8 mouse cellular contexts compared by ENCODE assay signal in the genomic region with DNA sequence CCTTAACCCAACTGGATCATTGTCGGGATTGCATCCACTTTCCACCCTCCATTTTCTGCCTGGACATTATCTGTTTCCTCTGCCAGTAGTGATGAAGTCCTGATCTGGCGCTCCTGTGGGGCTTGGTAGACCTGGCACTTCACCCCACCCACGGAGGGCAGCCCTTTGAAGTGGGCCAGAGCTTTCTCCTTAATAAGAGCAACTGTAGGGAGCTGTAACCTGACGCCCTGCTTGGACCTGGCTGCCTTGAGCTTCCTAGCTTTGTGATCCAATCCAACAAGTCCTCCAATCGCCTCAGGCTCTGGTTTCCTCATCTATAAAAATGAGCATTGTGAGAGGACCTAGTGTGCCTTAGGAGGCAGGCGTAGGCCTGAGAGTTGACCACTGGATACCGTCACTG. TPM values are rescaled to one million over a fixed set of nuclear protein-coding genes. Genes with fewer than 3 reads are reported as not detected.
DNase-seq lines count a peak whose midpoint lies in the region; ATAC-seq and TF ChIP-seq lines count a peak whose summit lies in the region.
"Had no signal": no experiment of that assay in that cellular context is flagged by ENCODE, and none has a peak within 500 bp of the region (broad histone marks: within the 10 kb centered on the region; RNA-seq: fewer than 3 reads in every experiment).

No protein-coding gene starts in this region.

- H3K4me1 ChIP-seq in E14TG2a.4 (replicated peaks; ENCODE audit: low read depth, low read length): peaks cover 57% of the 10 kb centered on the region
- peaks cover 5% of the 10 kb centered on the region for H3K4me1 ChIP-seq in hindbrain, embryonic 11.5 days (replicated peaks; ENCODE audit: control insufficient read depth, insufficient read depth, low read length)
- peaks cover 31% of the 10 kb centered on the region for H3K4me1 ChIP-seq in liver, postnatal 0 days (ENCODE audit: insufficient read depth)

- no peak overlapping the region for H3K9ac ChIP-seq in hindbrain, embryonic 11.5 days (ENCODE audit: low read depth, low read length)
- no peak overlapping the region; the same call in 1 of the 2 replicates for H3K9ac ChIP-seq in liver, postnatal 0 days (replicated peaks)

- no peak overlapping the region for H3K27ac ChIP-seq in hindbrain, embryonic 11.5 days (ENCODE audit: low read depth, low read length)
- no peak overlapping the region for H3K27ac ChIP-seq in liver, postnatal 0 days (ENCODE audit: low read depth)

- H3K9me3 ChIP-seq in E14TG2a.4 (ENCODE audit: low read length): no peaks in the 10 kb centered on the region
- H3K9me3 ChIP-seq in hindbrain, embryonic 11.5 days (ENCODE audit: control insufficient read depth, low read length): no peaks in the 10 kb centered on the region
- H3K9me3 ChIP-seq in liver, postnatal 0 days (ENCODE audit: low read length): no peaks in the 10 kb centered on the region

- H3K4me2 ChIP-seq in hindbrain, embryonic 11.5 days (replicated peaks; ENCODE audit: low read depth, low read length): peak overlapping the region; percentile 92
- peak overlapping the region; percentile 99; the same call in 1 of the 2 replicates for H3K4me2 ChIP-seq in liver, postnatal 0 days (ENCODE audit: low read depth, low read length)

- H3K36me3 ChIP-seq in E14TG2a.4 (ENCODE audit: insufficient read depth, low read length): peaks cover 26% of the 10 kb centered on the region
- no peaks in the 10 kb centered on the region for H3K36me3 ChIP-seq in hindbrain, embryonic 11.5 days (ENCODE audit: control insufficient read depth, insufficient read depth, low read length)
- peaks cover under 1% of the 10 kb centered on the region; the same call in 1 of the 2 replicates for H3K36me3 ChIP-seq in liver, postnatal 0 days (replicated peaks; ENCODE audit: insufficient read depth, low read length)

- 69% methylated on average over 7 of the region's 7 CpGs for WGBS in hindbrain, embryonic 11.5 days
- 72% methylated on average over 7 of the region's 7 CpGs for WGBS in liver, postnatal 0 days (ENCODE audit: insufficient replicate concordance)

- TF ChIP-seq EP300 in liver, postnatal 0 days (IDR thresholded peaks at IDR 0.05; ENCODE audit: low read depth): no peak

- TF ChIP-seq CTCF in E14TG2a.4 (conservative IDR thresholded peaks at IDR 0.05; ENCODE audit: low read length): no peak
- no peak for TF ChIP-seq CTCF in liver, postnatal 0 days (IDR thresholded peaks at IDR 0.05; ENCODE audit: low read depth)

- peak overlapping the region; percentile 94; the same call in 1 of the 2 replicates for H3K4me3 ChIP-seq in E14TG2a.4 (replicated peaks; ENCODE audit: low read length)
- H3K4me3 ChIP-seq in hindbrain, embryonic 11.5 days (ENCODE audit: low read depth, low read length): peak overlapping the region; percentile 72; the same call in 1 of the 2 replicates
- no peak overlapping the region for H3K4me3 ChIP-seq in liver, postnatal 0 days (ENCODE audit: low read depth, low read length)

- intact Hi-C loops in left cerebral cortex, postnatal 4 days (cut with DNase I): no loop called here

- H3K27me3 ChIP-seq in E14TG2a.4 (ENCODE audit: insufficient read depth, low read length): peaks cover 19% of the 10 kb centered on the region
- H3K27me3 ChIP-seq in hindbrain, embryonic 11.5 days (ENCODE audit: control insufficient read depth, insufficient read depth, low read length): no peaks in the 10 kb centered on the region
- no peaks in the 10 kb centered on the region for H3K27me3 ChIP-seq in liver, postnatal 0 days (ENCODE audit: insufficient read depth, low read length)

- no peak for ATAC-seq in hindbrain, embryonic 11.5 days (ENCODE audit: low FRiP score)
- ATAC-seq in liver, postnatal 0 days: no peak

- peak; percentile 29 for DNase-seq in 416B (ENCODE audit: low read depth)
- DNase-seq in hindbrain, embryonic 11.5 days (ENCODE audit: low spot score): no peak
- DNase-seq in liver, postnatal 0 days: no peak
- no peak for DNase-seq in cerebellum, adult 11 months
- DNase-seq in left cerebral cortex, postnatal 4 days: no peak
- DNase-seq in frontal cortex, postnatal 14 days (ENCODE audit: low spot score in 2 of 2): no peak
- DNase-seq: lung, adult 2 months had no signal

RNA-seq across cellular contexts. Expression of gene Aacs, which starts 1.9 kb away (rescaled TPM):
- 48.6 and 50.1 TPM in 2 replicates for polyA plus RNA-seq in hindbrain, embryonic 11.5 days (2014; fragmentation: Nextera tagmentation; extraction: Ambion mirVana)
- polyA plus RNA-seq in liver, postnatal 0 days (2015; fragmentation: Nextera tagmentation; extraction: Ambion mirVana): 3.8 and 4.6 TPM in 2 replicates
- total RNA-seq in left cerebral cortex, postnatal 4 days (2021): 100 to 1,000 TPM; 112 to 116 TPM

RNA-seq across cellular contexts. Expression of gene Bri3bp, which starts 36.2 kb away (rescaled TPM):
- 30.1 and 30.8 TPM in 2 replicates for polyA plus RNA-seq in hindbrain, embryonic 11.5 days (2014; fragmentation: Nextera tagmentation; extraction: Ambion mirVana)
- polyA plus RNA-seq in liver, postnatal 0 days (2015; fragmentation: Nextera tagmentation; extraction: Ambion mirVana): 20.2 and 20.9 TPM in 2 replicates
- total RNA-seq in left cerebral cortex, postnatal 4 days (2021): 10 to 100 TPM; 81.1 to 88.2 TPM

RNA-seq across cellular contexts. Expression of gene Dhx37, which starts 43.6 kb away (rescaled TPM):
- 10.4 and 12.5 TPM in 2 replicates for polyA plus RNA-seq in hindbrain, embryonic 11.5 days (2014; fragmentation: Nextera tagmentation; extraction: Ambion mirVana)
- 3.3 and 3.4 TPM in 2 replicates for polyA plus RNA-seq in liver, postnatal 0 days (2015; fragmentation: Nextera tagmentation; extraction: Ambion mirVana)
- 10 to 100 TPM; 20.3 to 20.6 TPM for total RNA-seq in left cerebral cortex, postnatal 4 days (2021)

RNA-seq across cellular contexts. Expression of gene Tmem132b, which starts 54.0 kb away (rescaled TPM):
- polyA plus RNA-seq in hindbrain, embryonic 11.5 days (2014; fragmentation: Nextera tagmentation; extraction: Ambion mirVana): 0.70 and 0.74 TPM in 2 replicates
- not detected in 2 replicates for polyA plus RNA-seq in liver, postnatal 0 days (2015; fragmentation: Nextera tagmentation; extraction: Ambion mirVana)
- total RNA-seq in left cerebral cortex, postnatal 4 days (2021): 10 to 100 TPM; 62.9 to 66.4 TPM
